Mouse (Mus musculus): ENCODE measurements around the gene 4933434E20Rik.
A peak's percentile ranks its signal among the peaks of the same experiment; 100 is the strongest.

Gene 4933434E20Rik

GRCm38 (mm10) chr3:90051441-90052350, at the start of gene 4933434E20Rik:
4933434E20Rik (plus strand) TSS chr3:90051636.
- DNase-seq = no peak

GRCm38 (mm10) chr3:90004091-90004796, 47.2 kb upstream of the 4933434E20Rik start:
- no peak for DNase-seq

- DNase-seq = no peak
These were observed 41.1 kb upstream of the 4933434E20Rik start for GRCm38 (mm10) chr3:90010291-90010690.

GRCm38 (mm10) chr3:90016626-90017025, 34.8 kb upstream of the 4933434E20Rik start:
- no peak for DNase-seq

- no peak for DNase-seq
These were observed 16.8 kb upstream of the 4933434E20Rik start for GRCm38 (mm10) chr3:90034653-90035052.

GRCm38 (mm10) chr3:90036263-90036662, 15.2 kb upstream of the 4933434E20Rik start:
- DNase-seq = no peak

GRCm38 (mm10) chr3:90049691-90050090, 1.7 kb upstream of the 4933434E20Rik start:
- DNase-seq = no peak

GRCm38 (mm10) chr3:90052351-90053241, 1.2 kb downstream of the 4933434E20Rik start, which contains the start of gene Ubap2l:
Ubap2l (minus strand) TSS chr3:90052628.
- peak; percentile 97 for DNase-seq

GRCm38 (mm10) chr3:90061549-90061948, 10.1 kb downstream of the 4933434E20Rik start:
- no peak for DNase-seq

- no peak for DNase-seq
These were observed 11.1 kb downstream of the 4933434E20Rik start for GRCm38 (mm10) chr3:90062539-90062938.

- no peak for DNase-seq
These were observed 12.9 kb downstream of the 4933434E20Rik start for GRCm38 (mm10) chr3:90064383-90064782.

GRCm38 (mm10) chr3:90065553-90065952, 14.1 kb downstream of the 4933434E20Rik start:
- DNase-seq = no peak

- DNase-seq = no peak
These were observed 16.4 kb downstream of the 4933434E20Rik start for GRCm38 (mm10) chr3:90067851-90068250.

GRCm38 (mm10) chr3:90069688-90070087, 18.3 kb downstream of the 4933434E20Rik start:
- no peak for DNase-seq

GRCm38 (mm10) chr3:90072294-90072693, 20.9 kb downstream of the 4933434E20Rik start, which contains the start of gene Tpm3:
Tpm3 (plus strand) TSS chr3:90072649.
- DNase-seq = no peak

- peak; percentile 58 for DNase-seq
These were observed 25.7 kb downstream of the 4933434E20Rik start for GRCm38 (mm10) chr3:90076921-90077716.

- no peak for DNase-seq
These were observed 26.8 kb downstream of the 4933434E20Rik start for GRCm38 (mm10) chr3:90078224-90078623.

GRCm38 (mm10) chr3:90079133-90079762, 27.8 kb downstream of the 4933434E20Rik start:
- peak; percentile 90 for DNase-seq

GRCm38 (mm10) chr3:90079763-90080497, 28.5 kb downstream of the 4933434E20Rik start:
- peak; percentile 62 for DNase-seq

- DNase-seq = no peak
These were observed 29.0 kb downstream of the 4933434E20Rik start for GRCm38 (mm10) chr3:90080498-90080863.

All from cerebellum, adult 11-12 months (tissue).